Mouse (Mus musculus) C2C12 (cell line): ENCODE measurements at regions not wholly inside any gene's neighbourhood (a gene's known extent, or its start where the extent isn't known, plus 50 kb on each side); places are given as distances from the start of the nearest gene placed in this dataset.
A peak's percentile ranks its signal among the peaks of the same experiment; 100 is the strongest.
"Not testable (repeated sequence)": the region's sequence is repeated elsewhere in the genome, so short reads cannot be mapped to it uniquely, and the experiment has no call there.

Experiments used
- H3K27me3 ChIP-seq: one replicate; pipeline ENCODE4 v1.6.1; 2011; ENCODE audit not compliant: control insufficient read depth, insufficient read depth, insufficient read length
- H3K36me3 ChIP-seq: one replicate; pipeline ENCODE4 v1.6.1; 2011; ENCODE audit not compliant: control insufficient read depth, insufficient read depth
- H3K4me3 ChIP-seq: one replicate; pipeline ENCODE4 v1.5.1; 2011; ENCODE audit warnings: mild to moderate bottlenecking, control low read depth; ENCODE audit not compliant: poor library complexity, insufficient read depth, severe bottlenecking
- H3K79me2 ChIP-seq: one replicate; pipeline ENCODE4 v1.6.1; 2011; ENCODE audit not compliant: control insufficient read depth, insufficient read depth
- H3K79me3 ChIP-seq: one replicate; pipeline ENCODE4 v1.6.1; 2011; ENCODE audit warnings: low read depth, control low read depth
- H3ac ChIP-seq: one replicate; pipeline ENCODE3; 2011; ENCODE audit warnings: low read depth; ENCODE audit not compliant: control insufficient read depth, insufficient read length
- CEBPB ChIP-seq: IDR thresholded peaks from one replicate; pipeline ENCODE4 v1.6.1; 2011; ENCODE audit warnings: low read depth, mild to moderate bottlenecking, control low read depth, moderate library complexity
- CTCF ChIP-seq: IDR thresholded peaks from one replicate; pipeline ENCODE4 v1.5.1; 2011; ENCODE audit not compliant: control insufficient read depth, insufficient read depth, insufficient read length
- FOSL1 ChIP-seq: IDR thresholded peaks from one replicate; pipeline ENCODE4 v1.8.0; 2011; ENCODE audit warnings: mild to moderate bottlenecking, low read length; ENCODE audit not compliant: poor library complexity, insufficient read depth, severe bottlenecking
- MAX ChIP-seq: IDR thresholded peaks from one replicate; pipeline ENCODE4 v1.6.1; 2011; ENCODE audit warnings: mild to moderate bottlenecking, control low read depth
- MYOD1 ChIP-seq: IDR thresholded peaks from one replicate; pipeline ENCODE4 v1.6.1; 2011; ENCODE audit warnings: low read depth; ENCODE audit not compliant: control insufficient read depth, insufficient read length
- MYOG ChIP-seq: IDR thresholded peaks from one replicate; pipeline ENCODE4 v1.6.1; 2011; ENCODE audit not compliant: control insufficient read depth, insufficient read length; ENCODE audit errors: extremely low read depth
- USF1 ChIP-seq: IDR thresholded peaks from one replicate; pipeline ENCODE4 v1.6.1; 2011; ENCODE audit warnings: low read depth, mild to moderate bottlenecking, control low read depth, moderate library complexity

DNA sequence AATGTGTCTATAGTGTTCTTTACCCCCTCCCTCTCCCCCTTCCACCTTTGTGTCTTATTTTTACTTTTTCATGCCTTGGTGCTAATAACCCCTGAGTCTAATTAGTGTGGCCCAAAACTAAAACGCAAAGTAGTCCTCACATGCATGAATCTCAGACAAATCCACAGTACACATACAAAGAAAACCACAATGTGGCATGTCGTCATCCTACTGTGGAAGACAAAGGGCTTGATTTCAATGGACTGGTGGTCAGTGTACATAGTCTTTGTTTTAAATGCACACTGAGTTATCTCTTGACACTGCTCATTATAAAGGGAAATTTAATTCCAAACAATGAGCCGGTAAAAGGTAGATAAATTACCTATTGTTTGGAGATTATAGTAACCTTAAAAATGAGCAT lies 188.1 kb downstream of the Basp1 start:
- Histone ChIP-seq H3K79me3 (no peaks in the 10 kb centered on the region), H3K36me3 (no peaks in the 10 kb centered on the region), H3K27me3 (no peaks in the 10 kb centered on the region), H3K79me2 (no peaks in the 10 kb centered on the region), H3K4me3 (no peak overlapping the region), H3ac (no peak overlapping the region)
- TF ChIP-seq MYOD1, result no peak
- TF ChIP-seq USF1, result no peak
- no peak for TF ChIP-seq MYOG
- no peak for TF ChIP-seq CEBPB
- no peak for TF ChIP-seq FOSL1
- TF ChIP-seq CTCF, result no peak
- TF ChIP-seq MAX, result no peak

GRCm38 (mm10) chr15:25221749-25222148 lies 191.8 kb downstream of the Basp1 start:
- no peak overlapping the region for H3K4me3 ChIP-seq
- H3ac ChIP-seq, result no peak overlapping the region
- H3K36me3 ChIP-seq, result no peaks in the 10 kb centered on the region
- TF ChIP-seq USF1 (no peak), CTCF (no peak), MAX (no peak), CEBPB (no peak), MYOG (no peak), MYOD1 (no peak), FOSL1 (no peak)
- H3K27me3 ChIP-seq, result no peaks in the 10 kb centered on the region
- H3K79me3 ChIP-seq, result no peaks in the 10 kb centered on the region
- no peaks in the 10 kb centered on the region for H3K79me2 ChIP-seq

GRCm38 (mm10) chr15:25216375-25216774 lies 197.2 kb downstream of the Basp1 start:
- Histone ChIP-seq H3K36me3 (no peaks in the 10 kb centered on the region), H3ac (no peak overlapping the region), H3K79me2 (no peaks in the 10 kb centered on the region), H3K4me3 (no peak overlapping the region), H3K27me3 (no peaks in the 10 kb centered on the region), H3K79me3 (no peaks in the 10 kb centered on the region)
- TF ChIP-seq FOSL1, result no peak
- no peak for TF ChIP-seq CTCF
- TF ChIP-seq MYOG, result no peak
- TF ChIP-seq CEBPB, result no peak
- TF ChIP-seq MAX, result no peak
- no peak for TF ChIP-seq MYOD1
- no peak for TF ChIP-seq USF1

GRCm38 (mm10) chr15:25202097-25202496 lies 211.5 kb downstream of the Basp1 start:
- H3K27me3 ChIP-seq, result no peaks in the 10 kb centered on the region
- TF ChIP-seq USF1 (peak; percentile 56), MYOD1 (no peak), MAX (no peak)
- H3K36me3 ChIP-seq, result no peaks in the 10 kb centered on the region
- H3K79me2 ChIP-seq, result no peaks in the 10 kb centered on the region
- H3K79me3 ChIP-seq, result no peaks in the 10 kb centered on the region
- H3K4me3 ChIP-seq, result no peak overlapping the region
- no peak overlapping the region for H3ac ChIP-seq

DNA sequence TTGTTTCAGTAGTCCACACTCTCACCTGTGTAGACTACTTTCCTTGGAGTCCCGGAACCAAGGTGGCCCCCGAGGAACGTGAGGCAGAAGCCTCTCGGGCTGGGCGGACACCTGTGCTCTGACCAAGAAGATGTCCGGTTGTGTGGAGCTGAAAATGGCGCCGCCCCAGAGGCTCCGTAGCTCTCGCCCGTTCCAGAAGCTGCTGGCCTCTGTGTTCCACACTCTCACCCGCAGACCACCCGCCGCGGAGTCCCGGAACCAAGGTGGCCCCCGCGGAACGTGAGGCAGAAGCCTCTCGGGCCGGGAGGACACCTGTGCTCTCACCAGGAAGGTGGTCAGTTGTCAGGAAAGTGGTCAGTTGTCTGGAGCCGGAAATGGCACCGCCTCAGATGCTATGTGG lies 213.3 kb downstream of the Basp1 start:
- not testable (repeated sequence) for H3K27me3 ChIP-seq, H3K79me2 ChIP-seq, H3K36me3 ChIP-seq, H3K4me3 ChIP-seq, H3ac ChIP-seq, H3K79me3 ChIP-seq

GRCm38 (mm10) chr15:25187881-25188326 lies 225.7 kb downstream of the Basp1 start:
- Histone ChIP-seq H3K4me3 (no peak overlapping the region), H3K79me3 (no peaks in the 10 kb centered on the region), H3ac (no peak overlapping the region), H3K36me3 (no peaks in the 10 kb centered on the region), H3K79me2 (no peaks in the 10 kb centered on the region), H3K27me3 (peaks cover 4% of the 10 kb centered on the region)
- TF ChIP-seq FOSL1, result no peak
- TF ChIP-seq CEBPB, result no peak
- TF ChIP-seq CTCF, result no peak
- TF ChIP-seq MYOD1, result no peak
- no peak for TF ChIP-seq MAX
- TF ChIP-seq MYOG, result no peak
- TF ChIP-seq USF1, result no peak
